Mouse (Mus musculus) ES-Bruce4 (cell line): ENCODE data around the gene Sestd1.

ENCODE experiments used
- CTCF ChIP-seq: IDR thresholded peaks from one replicate; pipeline ENCODE4 v1.8.1; 2011; ENCODE audit warnings: low read depth, low read length
- EP300 ChIP-seq: IDR thresholded peaks from 2 replicates; pipeline ENCODE4 v1.6.1; 2011; ENCODE audit warnings: low read depth, low read length; ENCODE audit not compliant: insufficient read depth
- POLR2A ChIP-seq: IDR thresholded peaks from one replicate; pipeline ENCODE4 v1.8.1; 2011; ENCODE audit warnings: low read length; ENCODE audit not compliant: insufficient read depth

DNA sequence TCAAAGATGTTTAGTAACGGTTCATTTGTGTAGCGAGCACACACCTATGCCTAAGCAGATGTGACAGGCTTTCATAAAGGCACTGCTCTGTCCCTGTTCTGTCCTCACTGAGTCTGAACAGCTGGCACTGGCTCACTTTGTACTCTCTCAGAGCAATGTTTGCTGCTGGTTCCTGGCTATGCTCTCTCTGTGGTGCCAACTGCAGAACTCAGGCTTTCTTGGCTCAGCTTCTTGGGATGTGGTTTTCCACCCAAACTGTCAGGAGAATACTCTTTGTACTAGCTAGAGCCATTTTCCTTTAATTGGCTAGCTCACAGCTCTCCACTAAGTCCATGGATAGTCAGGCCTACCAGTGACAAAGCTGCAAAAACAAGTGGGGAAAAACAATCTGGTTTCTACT is 59.4 kb downstream of the Sestd1 start:
- no peak for TF ChIP-seq CTCF
- no peak for TF ChIP-seq POLR2A
- no peak for TF ChIP-seq EP300
